Mouse (Mus musculus) cerebellum, postnatal 4 days (tissue): ENCODE results near the gene Peli1.

Source experiments
- DNase-seq, 2 experiments: peaks; one replicate each; pipeline ENCODE4 v3.0.0; 2022; ENCODE audit warnings: low spot score in 2 of 2, mixed read lengths in 1 of 2

Gene Peli1

DNA sequence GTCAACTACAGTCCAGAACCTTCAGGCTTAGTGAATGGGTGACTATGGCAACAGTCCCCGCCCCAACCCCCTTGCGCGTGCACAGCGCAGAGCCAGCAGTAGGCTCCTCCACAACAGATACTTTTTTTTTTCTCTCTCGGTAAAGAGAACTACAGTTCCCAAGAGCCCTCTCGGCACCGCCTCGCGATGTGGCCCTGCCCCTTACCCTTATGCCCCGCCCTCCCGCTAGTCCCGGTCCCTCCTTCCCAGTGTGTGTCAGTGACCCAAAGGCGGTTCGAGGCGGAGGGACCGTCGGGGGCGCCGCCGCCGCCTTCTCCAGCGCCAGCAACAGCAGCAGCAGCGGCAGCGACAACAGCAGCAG is at the start of gene Peli1:
Gene Peli1, plus strand, starts transcription at position 225 of the 361 bp plus-strand sequence.
- peak; percentile 85 to 92 for DNase-seq

DNA sequence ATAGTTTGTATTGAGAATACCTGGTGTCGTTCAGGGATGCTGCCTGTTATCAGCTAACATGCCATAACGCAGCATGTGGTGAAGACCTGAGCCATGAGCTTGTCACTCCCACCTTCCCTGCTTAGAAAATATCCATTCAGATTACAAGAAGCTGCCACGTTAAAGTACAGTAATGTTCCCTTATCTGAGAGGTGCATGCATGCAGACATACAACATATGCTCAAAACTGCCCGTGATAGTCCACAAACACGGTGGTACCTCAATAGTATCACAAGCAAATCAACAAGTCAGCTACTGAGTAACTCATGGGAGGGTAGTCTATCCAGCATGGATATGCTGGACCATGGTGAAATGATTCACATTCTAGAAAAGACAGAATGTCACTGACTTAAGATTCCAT is 48.5 kb upstream of the Peli1 start:
- DNase-seq, result no peak

DNA sequence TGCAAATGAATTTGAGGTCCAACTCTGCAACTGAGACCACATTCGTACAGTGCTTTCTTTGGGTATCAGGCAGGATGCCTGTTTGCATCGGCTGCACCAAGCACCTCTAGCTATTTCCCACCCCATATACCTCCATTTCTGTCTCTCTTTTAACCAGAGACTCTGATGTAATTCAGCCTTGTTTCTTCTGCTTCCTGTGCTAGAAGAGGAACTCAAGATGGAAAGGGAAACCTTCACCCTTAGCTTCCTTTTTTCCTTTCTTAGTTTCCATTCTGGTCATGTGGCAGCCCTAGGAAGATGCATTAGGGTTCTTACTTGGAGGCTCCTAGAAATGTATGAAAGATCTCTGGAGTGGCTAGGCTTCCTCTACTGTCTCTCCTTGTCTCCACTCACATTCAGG is 44.9 kb upstream of the Peli1 start:
- DNase-seq, result no peak

DNA sequence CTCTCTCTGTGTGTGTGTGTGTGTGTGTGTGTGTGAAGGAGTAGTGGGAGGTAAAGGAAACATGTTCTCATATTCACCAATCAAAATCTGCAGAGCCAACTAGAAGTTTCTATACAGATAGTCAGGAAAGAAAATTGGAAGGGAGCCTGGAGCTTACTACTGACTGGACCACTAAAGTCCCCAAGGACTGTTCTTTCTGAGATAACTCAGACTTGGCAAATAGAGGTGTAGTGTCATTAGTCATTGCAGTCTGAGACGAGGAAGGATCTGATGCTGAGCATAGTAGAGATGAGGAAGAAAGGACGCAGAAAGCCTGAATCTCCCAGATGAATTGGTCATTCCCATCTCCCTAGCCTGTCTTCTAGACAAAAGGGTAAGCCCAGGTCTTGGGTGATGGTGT is 43.2 kb upstream of the Peli1 start:
- no peak for DNase-seq

DNA sequence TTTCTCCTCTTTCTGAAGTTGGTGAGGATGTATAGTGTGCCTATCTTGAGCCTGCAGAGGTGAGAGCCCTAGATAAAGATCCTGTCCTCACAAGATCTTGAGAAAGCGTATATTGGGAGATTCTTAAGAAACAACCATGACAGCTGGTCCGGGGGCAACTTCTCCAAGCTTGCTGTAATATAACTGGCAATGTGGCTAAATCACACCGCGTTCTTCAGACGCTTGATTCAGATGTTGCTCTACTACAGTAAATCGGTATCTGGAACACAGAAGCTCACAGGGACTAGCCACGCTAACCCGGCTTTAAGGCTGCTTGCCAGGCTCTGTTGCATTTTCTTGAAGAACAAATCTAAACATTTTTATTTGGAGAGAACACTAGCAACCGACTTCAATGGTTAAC is 39.4 kb upstream of the Peli1 start:
- no peak for DNase-seq

DNA sequence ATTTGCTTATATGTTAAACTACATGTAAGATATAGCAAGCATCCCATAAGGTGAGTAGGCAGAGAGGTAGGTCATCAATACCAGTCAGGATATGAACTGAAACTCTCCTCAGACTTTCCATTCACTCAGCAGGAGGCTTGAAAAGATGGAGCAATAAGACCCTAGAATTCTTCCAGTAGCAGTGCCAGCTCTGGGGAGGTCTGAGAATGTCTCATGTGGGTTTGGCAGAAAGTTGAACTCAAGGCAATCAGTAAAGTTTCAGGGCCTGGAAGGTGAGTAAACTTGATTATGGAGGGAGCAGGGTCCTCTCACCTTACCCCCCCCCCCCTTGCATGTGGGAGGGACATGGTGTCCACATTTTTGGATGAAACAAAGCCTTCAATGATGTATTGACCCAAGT is 36.5 kb upstream of the Peli1 start:
- DNase-seq, result no peak

GRCm38 (mm10) chr11:21056109-21056850 is 34.8 kb upstream of the Peli1 start:
- DNase-seq, result no peak

DNA sequence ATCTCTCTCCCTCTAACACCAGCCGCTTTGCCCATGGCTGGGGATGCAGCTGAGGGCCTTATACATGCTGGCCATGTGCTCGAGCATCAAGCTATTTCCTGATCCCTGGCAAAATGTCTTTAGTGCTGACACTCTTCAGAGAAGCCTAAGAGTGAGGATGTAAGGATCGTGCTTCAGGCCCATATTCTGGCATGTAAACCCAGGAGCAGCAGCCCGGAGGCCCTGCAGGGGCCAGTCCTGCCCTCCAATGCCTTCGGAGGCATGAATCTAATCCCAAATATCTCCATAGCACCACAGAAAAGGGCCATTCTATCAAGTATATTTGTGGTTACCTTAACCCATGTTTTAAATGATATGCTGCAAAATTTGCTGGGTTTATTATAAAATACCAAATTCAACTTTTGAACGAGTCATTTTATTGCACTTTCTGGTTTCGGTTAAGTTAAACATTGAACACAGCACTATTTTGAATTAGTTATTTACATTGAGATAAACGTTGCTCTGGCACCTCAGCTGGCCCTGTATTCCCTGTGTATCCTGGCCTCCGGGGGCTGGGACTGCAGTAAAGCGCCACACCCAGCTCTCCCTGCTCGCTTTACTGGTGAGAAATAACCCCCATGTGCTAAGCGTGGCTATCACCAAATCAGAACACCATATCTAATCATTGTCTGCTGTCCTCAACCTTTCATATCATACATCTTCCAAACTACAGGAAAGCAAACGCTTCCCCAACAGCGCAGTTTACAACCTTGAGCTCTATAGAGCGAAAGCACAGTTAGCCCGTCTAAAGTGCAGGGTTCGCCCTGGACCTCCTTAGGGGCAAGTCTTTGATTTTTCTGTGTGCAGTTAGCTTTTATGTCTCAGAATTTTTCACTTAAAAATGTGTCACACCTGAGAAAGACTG is 33.3 kb upstream of the Peli1 start:
- no peak for DNase-seq

DNA sequence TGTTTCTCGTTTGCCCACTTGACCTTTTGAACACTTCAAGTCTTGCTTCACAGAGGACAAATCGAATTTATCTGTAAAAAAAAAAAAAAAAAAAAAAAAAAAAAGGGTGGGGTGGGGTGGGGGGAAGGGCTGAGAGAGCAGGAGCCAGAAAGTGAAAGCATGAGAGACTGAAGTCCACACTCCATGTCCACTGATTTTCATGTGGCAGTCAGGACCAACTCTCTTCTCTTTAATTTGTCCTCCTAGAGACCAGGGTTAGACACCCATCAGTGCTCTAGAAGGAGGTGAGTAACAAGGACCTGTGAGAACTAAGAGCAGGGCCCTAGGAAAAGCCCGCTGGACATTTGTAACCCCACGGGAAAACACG is 32.7 kb upstream of the Peli1 start:
- no peak for DNase-seq

- peak in 1 of 2 experiments; percentile 6 for DNase-seq
These were observed 30.6 kb upstream of the Peli1 start for GRCm38 (mm10) chr11:21060386-21061074.

DNA sequence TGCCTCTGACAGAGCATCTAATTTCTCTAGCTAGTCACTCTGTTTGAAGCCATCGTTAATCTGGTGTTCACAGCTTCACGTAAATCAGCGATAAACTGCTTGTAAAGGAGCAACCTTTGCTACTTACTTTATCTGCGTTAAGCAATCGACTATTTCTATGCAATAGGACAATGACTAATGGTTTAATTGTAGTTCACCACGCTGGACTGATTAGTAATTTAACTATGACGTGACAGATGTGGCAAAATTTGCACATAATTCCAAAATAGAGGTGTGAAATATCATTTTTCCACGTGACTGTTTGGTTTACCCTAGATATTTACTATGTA is 30.1 kb upstream of the Peli1 start:
- no peak for DNase-seq

- no peak for DNase-seq
These were observed 29.7 kb upstream of the Peli1 start for GRCm38 (mm10) chr11:21061431-21061830.

DNA sequence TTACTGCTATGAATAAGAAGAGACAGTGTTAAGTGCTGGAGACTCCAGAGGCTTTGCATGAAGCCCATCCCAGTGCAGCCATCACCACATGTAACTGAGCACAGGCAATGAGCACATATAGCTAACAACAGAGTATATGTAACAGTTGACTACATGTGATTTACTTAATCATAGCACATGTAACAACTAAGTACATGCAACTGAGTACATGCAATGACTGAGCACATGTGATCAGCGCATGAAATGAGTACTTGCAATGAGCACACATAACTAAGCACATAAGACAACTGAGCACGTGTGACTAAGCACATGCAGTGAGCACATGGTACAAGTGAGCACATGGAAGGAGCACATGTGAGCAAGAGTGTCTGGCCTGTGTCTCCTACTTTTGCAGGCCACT is 29.0 kb upstream of the Peli1 start:
- DNase-seq, result no peak

DNA sequence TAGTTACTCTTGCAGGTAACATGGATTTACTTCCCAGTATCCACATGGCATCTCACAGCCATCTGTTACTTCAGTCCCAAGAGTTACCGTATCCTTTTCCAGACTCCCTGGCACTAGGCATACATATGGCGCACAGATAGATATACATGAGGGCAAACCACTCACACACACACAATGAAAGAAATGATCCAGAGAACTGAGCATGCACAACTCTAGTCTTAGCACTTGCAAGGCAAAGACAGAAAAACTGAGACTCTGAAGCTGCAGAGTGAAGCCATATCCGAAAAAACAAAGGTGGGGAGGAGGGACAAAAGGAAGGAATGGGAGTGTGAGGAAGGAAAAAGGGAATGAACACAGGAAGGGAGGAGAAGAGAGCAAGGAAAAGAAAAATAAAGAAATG is 27.8 kb upstream of the Peli1 start:
- no peak for DNase-seq

- DNase-seq, result no peak
These were observed 11.7 kb upstream of the Peli1 start for GRCm38 (mm10) chr11:21079400-21079799.

GRCm38 (mm10) chr11:21079851-21080362 is 11.2 kb upstream of the Peli1 start:
- no peak for DNase-seq

- DNase-seq, result no peak
These were observed 9.9 kb upstream of the Peli1 start for GRCm38 (mm10) chr11:21081169-21081568.

- no peak for DNase-seq
These were observed 8.4 kb upstream of the Peli1 start for GRCm38 (mm10) chr11:21082711-21083110.

DNA sequence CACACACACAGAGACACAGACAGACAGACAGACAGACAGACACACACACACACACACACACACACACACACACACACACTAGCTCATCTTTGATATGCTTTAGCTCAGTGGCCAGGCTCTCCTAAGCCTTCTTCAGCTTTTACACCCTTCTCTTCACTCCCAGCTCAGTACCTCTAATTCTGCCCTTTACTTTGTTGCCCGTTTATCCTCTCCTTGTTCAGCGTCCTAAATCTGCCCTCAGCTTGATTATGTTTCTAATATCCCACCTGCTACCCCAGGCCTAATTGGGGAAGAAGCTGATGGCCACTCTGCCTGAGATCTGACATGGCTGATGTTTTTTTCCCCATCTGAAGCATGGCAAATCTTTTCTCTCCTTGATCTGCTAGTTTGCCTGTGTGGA is 2.7 kb upstream of the Peli1 start:
- no peak for DNase-seq

- no peak for DNase-seq
These were observed 1.5 kb upstream of the Peli1 start for GRCm38 (mm10) chr11:21089571-21089970.

- peak; percentile 24 to 64 for DNase-seq
These were observed 626 bp downstream of the Peli1 start for GRCm38 (mm10) chr11:21091428-21092405.
